Mouse (Mus musculus): ENCODE measurements around the gene Brip1.

GRCm38 (mm10) chr11:86209123-86209522 is 8.1 kb upstream of the Brip1 start:
- TF ChIP-seq POLR2A (IDR thresholded peaks at IDR 0.05; ENCODE audit: extremely low read depth, insufficient read depth, low read length) = no peak
- TF ChIP-seq CTCF (IDR thresholded peaks at IDR 0.05; ENCODE audit: low read depth, low read length) = no peak
